Mouse (Mus musculus) G1E (cell line): Measurements from ENCODE around the gene Gm26897.

Experiments used
- CTCF ChIP-seq: IDR thresholded peaks from 2 replicates; pipeline ENCODE4 v1.5.1; 2012; ENCODE audit warnings: low read depth, low read length, inconsistent platforms, mixed read lengths
- GATA1 ChIP-seq: IDR thresholded peaks from 2 replicates; pipeline ENCODE4 v1.6.1; 2012; ENCODE audit warnings: borderline replicate concordance, low read length, inconsistent platforms, mixed read lengths
- POLR2AphosphoS5 ChIP-seq: IDR thresholded peaks from 2 replicates; pipeline ENCODE4 v1.6.1; 2012; ENCODE audit warnings: low read depth, low read length, inconsistent platforms; ENCODE audit not compliant: insufficient replicate concordance

GRCm38 (mm10) chr5:111779776-111780485 is 46.2 kb downstream of the Gm26897 start:
- no peak for TF ChIP-seq CTCF
- TF ChIP-seq GATA1 = no peak
- no peak for TF ChIP-seq POLR2AphosphoS5
